Mouse (Mus musculus): ENCODE measurements around the gene B3gnt9. TPM values are rescaled to one million over a fixed set of nuclear protein-coding genes. Genes with fewer than 3 reads are reported as not detected.

The B3gnt9 gene
- polyA plus RNA-seq, 1 experiment from 2014 or later, result 6.3 TPM

- H3K9ac ChIP-seq (ENCODE audit: low read depth, low read length), result peak overlapping the region; percentile 41
- no peaks in the 10 kb centered on the region for H3K9me3 ChIP-seq (ENCODE audit: control insufficient read depth, low read length)
- ATAC-seq (ENCODE audit: low FRiP score), result no peak
- WGBS, result 77% methylated on average over 5 of the region's 5 CpGs
- H3K27ac ChIP-seq (ENCODE audit: low read depth, low read length), result no peak overlapping the region
- H3K36me3 ChIP-seq (ENCODE audit: control insufficient read depth, insufficient read depth, low read length), result peaks cover 1% of the 10 kb centered on the region; the same call in 1 of the 2 replicates
- peak overlapping the region; percentile 51 for H3K4me3 ChIP-seq (ENCODE audit: low read depth, low read length)
- H3K4me2 ChIP-seq (replicated peaks; ENCODE audit: low read depth, low read length), result peak overlapping the region; percentile 72
- no peak for DNase-seq (ENCODE audit: low spot score)
- peaks cover 11% of the 10 kb centered on the region for H3K27me3 ChIP-seq (ENCODE audit: control insufficient read depth, insufficient read depth, low read length)
- H3K4me1 ChIP-seq (replicated peaks; ENCODE audit: control insufficient read depth, insufficient read depth, low read length), result peaks cover 16% of the 10 kb centered on the region; the same call in 1 of the 2 replicates
Measured at GRCm38 (mm10) chr8:105288231-105288630, 33.3 kb upstream of the B3gnt9 start.

- ATAC-seq (ENCODE audit: low FRiP score), result no peak
- H3K27me3 ChIP-seq (ENCODE audit: control insufficient read depth, insufficient read depth, low read length), result peaks cover 11% of the 10 kb centered on the region
Measured at GRCm38 (mm10) chr8:105286907-105287306, 32.0 kb upstream of the B3gnt9 start.

GRCm38 (mm10) chr8:105285514-105285913 is 30.6 kb upstream of the B3gnt9 start:
- DNase-seq (ENCODE audit: low spot score), result no peak
- no peak overlapping the region for H3K4me3 ChIP-seq (ENCODE audit: low read depth, low read length)
- H3K36me3 ChIP-seq (ENCODE audit: control insufficient read depth, insufficient read depth, low read length), result peaks cover 2% of the 10 kb centered on the region; the same call in 1 of the 2 replicates
- WGBS, result 33% methylated on average over 12 of the region's 12 CpGs
- peaks cover 8% of the 10 kb centered on the region for H3K27me3 ChIP-seq (ENCODE audit: control insufficient read depth, insufficient read depth, low read length)
- H3K27ac ChIP-seq (ENCODE audit: low read depth, low read length), result no peak overlapping the region
- H3K4me1 ChIP-seq (replicated peaks; ENCODE audit: control insufficient read depth, insufficient read depth, low read length), result peaks cover 15% of the 10 kb centered on the region; the same call in 1 of the 2 replicates
- no peaks in the 10 kb centered on the region for H3K9me3 ChIP-seq (ENCODE audit: control insufficient read depth, low read length)
- H3K4me2 ChIP-seq (replicated peaks; ENCODE audit: low read depth, low read length), result no peak overlapping the region
- ATAC-seq (ENCODE audit: low FRiP score), result no peak
- H3K9ac ChIP-seq (ENCODE audit: low read depth, low read length), result no peak overlapping the region

More at GRCm38 (mm10) chr8:105286907-105287306, 32.0 kb upstream of the B3gnt9 start:
- no peak overlapping the region for H3K4me2 ChIP-seq (replicated peaks; ENCODE audit: low read depth, low read length)
- DNase-seq (ENCODE audit: low spot score), result no peak
- H3K4me3 ChIP-seq (ENCODE audit: low read depth, low read length), result no peak overlapping the region
- no peaks in the 10 kb centered on the region for H3K9me3 ChIP-seq (ENCODE audit: control insufficient read depth, low read length)
- no peak overlapping the region for H3K9ac ChIP-seq (ENCODE audit: low read depth, low read length)
- peaks cover 16% of the 10 kb centered on the region; the same call in 1 of the 2 replicates for H3K4me1 ChIP-seq (replicated peaks; ENCODE audit: control insufficient read depth, insufficient read depth, low read length)
- WGBS, result 90% methylated on average over 4 of the region's 4 CpGs
- no peak overlapping the region for H3K27ac ChIP-seq (ENCODE audit: low read depth, low read length)
- peaks cover 2% of the 10 kb centered on the region; the same call in 1 of the 2 replicates for H3K36me3 ChIP-seq (ENCODE audit: control insufficient read depth, insufficient read depth, low read length)

- ATAC-seq (ENCODE audit: low FRiP score) (peak; percentile 43; the same call in 1 of the 2 replicates), DNase-seq (ENCODE audit: low spot score) (peak; percentile 71)
- WGBS, result 30% methylated on average over 23 of the region's 23 CpGs
- Histone ChIP-seq H3K36me3 (ENCODE audit: control insufficient read depth, insufficient read depth, low read length) (peaks cover 2% of the 10 kb centered on the region; the same call in 1 of the 2 replicates), H3K4me3 (ENCODE audit: low read depth, low read length) (no peak overlapping the region), H3K4me1 (replicated peaks; ENCODE audit: control insufficient read depth, insufficient read depth, low read length) (0 out of 2 replicates have a peak, but pooled peaks cover 1% of the 10 kb centered on the region), H3K27me3 (ENCODE audit: control insufficient read depth, insufficient read depth, low read length) (peaks cover 16% of the 10 kb centered on the region), H3K9me3 (ENCODE audit: control insufficient read depth, low read length) (no peaks in the 10 kb centered on the region), H3K27ac (ENCODE audit: low read depth, low read length) (no peak overlapping the region), H3K4me2 (replicated peaks; ENCODE audit: low read depth, low read length) (no peak overlapping the region), H3K9ac (ENCODE audit: low read depth, low read length) (no peak overlapping the region)
Measured at GRCm38 (mm10) chr8:105283074-105283473, 28.1 kb upstream of the B3gnt9 start.

- no peaks in the 10 kb centered on the region for H3K4me1 ChIP-seq (replicated peaks; ENCODE audit: control insufficient read depth, insufficient read depth, low read length)
- H3K27me3 ChIP-seq (ENCODE audit: control insufficient read depth, insufficient read depth, low read length), result peaks cover 24% of the 10 kb centered on the region
- H3K27ac ChIP-seq (ENCODE audit: low read depth, low read length), result no peak overlapping the region
- no peak overlapping the region for H3K9ac ChIP-seq (ENCODE audit: low read depth, low read length)
- 88% methylated on average over 4 of the region's 4 CpGs for WGBS
- no peak overlapping the region for H3K4me3 ChIP-seq (ENCODE audit: low read depth, low read length)
- ATAC-seq (ENCODE audit: low FRiP score) (no peak), DNase-seq (ENCODE audit: low spot score) (no peak)
- H3K36me3 ChIP-seq (ENCODE audit: control insufficient read depth, insufficient read depth, low read length), result peaks cover 2% of the 10 kb centered on the region; the same call in 1 of the 2 replicates
- no peak overlapping the region for H3K4me2 ChIP-seq (replicated peaks; ENCODE audit: low read depth, low read length)
- H3K9me3 ChIP-seq (ENCODE audit: control insufficient read depth, low read length), result no peaks in the 10 kb centered on the region
Measured at GRCm38 (mm10) chr8:105282239-105282638, 27.3 kb upstream of the B3gnt9 start.

DNA sequence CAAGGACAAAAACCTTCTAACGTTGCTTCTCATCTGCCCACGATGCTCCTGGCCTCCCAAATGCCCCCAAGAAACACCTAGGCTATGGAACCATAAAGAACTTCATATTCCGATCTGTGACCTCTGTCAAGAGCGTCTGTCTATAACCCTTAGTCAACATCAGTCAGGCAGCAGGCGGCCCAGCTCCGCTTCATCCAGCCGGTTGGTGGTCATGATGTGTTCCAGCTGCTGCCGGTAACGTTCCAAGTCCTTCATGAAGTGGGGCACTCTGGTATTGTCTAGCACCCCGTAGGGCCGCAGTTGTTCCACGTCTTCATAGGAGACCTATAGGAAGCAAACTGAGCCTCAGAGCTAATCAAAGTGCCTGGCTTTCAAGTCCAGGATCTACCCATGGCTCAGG is 26.9 kb upstream of the B3gnt9 start:
- Histone ChIP-seq H3K9me3 (ENCODE audit: control insufficient read depth, low read length) (no peaks in the 10 kb centered on the region), H3K27me3 (ENCODE audit: control insufficient read depth, insufficient read depth, low read length) (peaks cover 28% of the 10 kb centered on the region), H3K4me2 (replicated peaks; ENCODE audit: low read depth, low read length) (no peak overlapping the region), H3K4me1 (replicated peaks; ENCODE audit: control insufficient read depth, insufficient read depth, low read length) (no peaks in the 10 kb centered on the region), H3K4me3 (ENCODE audit: low read depth, low read length) (no peak overlapping the region), H3K36me3 (ENCODE audit: control insufficient read depth, insufficient read depth, low read length) (peaks cover 2% of the 10 kb centered on the region; the same call in 1 of the 2 replicates), H3K27ac (ENCODE audit: low read depth, low read length) (no peak overlapping the region), H3K9ac (ENCODE audit: low read depth, low read length) (no peak overlapping the region)
- DNase-seq (ENCODE audit: low spot score) (no peak), ATAC-seq (ENCODE audit: low FRiP score) (no peak)
- whole genome bisulfite sequencing, result 85% methylated on average over 12 of the region's 12 CpGs

DNA sequence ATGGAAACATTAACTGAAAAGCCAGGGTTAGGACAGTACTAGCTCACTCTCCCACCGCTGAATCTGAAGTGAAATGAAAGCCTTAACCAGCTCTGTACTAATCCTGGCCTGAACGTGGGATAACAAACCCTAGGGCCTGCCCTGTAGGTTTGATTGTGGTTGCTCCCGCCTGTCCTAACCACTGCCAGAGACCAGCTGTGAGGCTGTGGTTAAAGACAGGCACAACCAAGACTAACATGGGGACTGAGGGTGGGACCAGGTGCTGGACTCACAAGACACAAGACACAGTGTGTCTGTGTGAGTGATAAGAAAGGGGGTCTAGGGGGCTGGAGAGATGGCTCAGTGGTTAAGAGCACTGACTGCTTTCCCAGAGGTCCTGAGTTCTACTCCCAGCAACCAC is 25.6 kb upstream of the B3gnt9 start:
- no peak for DNase-seq (ENCODE audit: low spot score)

GRCm38 (mm10) chr8:105278911-105279334 is 24.0 kb upstream of the B3gnt9 start:
- no peaks in the 10 kb centered on the region for H3K9me3 ChIP-seq (ENCODE audit: control insufficient read depth, low read length)
- DNase-seq (ENCODE audit: low spot score), result peak; percentile 22
- peaks cover 10% of the 10 kb centered on the region; the same call in 1 of the 2 replicates for H3K4me1 ChIP-seq (replicated peaks; ENCODE audit: control insufficient read depth, insufficient read depth, low read length)
- peaks cover 55% of the 10 kb centered on the region for H3K27me3 ChIP-seq (ENCODE audit: control insufficient read depth, insufficient read depth, low read length)
- H3K36me3 ChIP-seq (ENCODE audit: control insufficient read depth, insufficient read depth, low read length), result peaks cover 2% of the 10 kb centered on the region; the same call in 1 of the 2 replicates
- H3K9ac ChIP-seq (ENCODE audit: low read depth, low read length), result no peak overlapping the region
- ATAC-seq (ENCODE audit: low FRiP score), result no peak
- 4% methylated on average over 28 of the region's 28 CpGs for WGBS
- H3K4me2 ChIP-seq (replicated peaks; ENCODE audit: low read depth, low read length), result no peak overlapping the region
- no peak overlapping the region for H3K27ac ChIP-seq (ENCODE audit: low read depth, low read length)
- H3K4me3 ChIP-seq (ENCODE audit: low read depth, low read length), result no peak overlapping the region

More for the DNA sequence above, 25.6 kb upstream of the B3gnt9 start:
- no peak overlapping the region for H3K27ac ChIP-seq (ENCODE audit: low read depth, low read length)
- H3K4me3 ChIP-seq (ENCODE audit: low read depth, low read length), result no peak overlapping the region
- peaks cover 41% of the 10 kb centered on the region for H3K27me3 ChIP-seq (ENCODE audit: control insufficient read depth, insufficient read depth, low read length)
- ATAC-seq (ENCODE audit: low FRiP score), result no peak
- H3K36me3 ChIP-seq (ENCODE audit: control insufficient read depth, insufficient read depth, low read length), result peaks cover 2% of the 10 kb centered on the region; the same call in 1 of the 2 replicates
- H3K9me3 ChIP-seq (ENCODE audit: control insufficient read depth, low read length), result no peaks in the 10 kb centered on the region
- WGBS, result 69% methylated on average over 3 of the region's 3 CpGs
- no peak overlapping the region for H3K9ac ChIP-seq (ENCODE audit: low read depth, low read length)
- peaks cover 10% of the 10 kb centered on the region; the same call in 1 of the 2 replicates for H3K4me1 ChIP-seq (replicated peaks; ENCODE audit: control insufficient read depth, insufficient read depth, low read length)
- no peak overlapping the region for H3K4me2 ChIP-seq (replicated peaks; ENCODE audit: low read depth, low read length)

Data from hindbrain, embryonic 11.5 days (tissue).